Mouse (Mus musculus) cerebral cortex, adult 2 months (tissue): ENCODE measurements around the gene Abat.

Experiments
- WGBS: fragments of 180-500 bp; shearing (Covaris S2); methylation state at CpG from one replicate; pipeline ENCODE4 v1.1.7; 2018; 5-methylcytosine and 5-hydroxymethylcytosine counted together

The Abat gene

DNA sequence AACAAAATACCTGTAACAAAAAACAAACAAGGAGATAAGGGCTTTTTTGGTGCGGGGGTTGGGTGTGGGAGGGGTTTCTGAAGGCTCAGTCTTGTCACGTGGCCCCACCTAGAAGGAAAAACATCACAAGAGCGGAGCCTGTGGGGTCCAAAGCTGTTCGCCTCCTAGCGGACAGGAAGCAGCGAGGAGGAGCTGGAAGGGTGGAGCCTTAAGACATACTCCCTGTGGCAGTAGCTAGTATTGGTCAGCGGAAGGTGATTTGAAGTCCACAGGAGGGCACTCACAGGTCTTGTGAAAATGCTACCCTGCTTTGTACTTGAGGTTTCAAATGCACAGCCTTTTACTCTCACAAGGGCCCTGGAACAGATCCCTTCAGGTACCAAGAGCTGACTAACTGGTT lies 19.7 kb downstream of the Abat start:
- 78% methylated on average over 7 of the region's 7 CpGs for WGBS

DNA sequence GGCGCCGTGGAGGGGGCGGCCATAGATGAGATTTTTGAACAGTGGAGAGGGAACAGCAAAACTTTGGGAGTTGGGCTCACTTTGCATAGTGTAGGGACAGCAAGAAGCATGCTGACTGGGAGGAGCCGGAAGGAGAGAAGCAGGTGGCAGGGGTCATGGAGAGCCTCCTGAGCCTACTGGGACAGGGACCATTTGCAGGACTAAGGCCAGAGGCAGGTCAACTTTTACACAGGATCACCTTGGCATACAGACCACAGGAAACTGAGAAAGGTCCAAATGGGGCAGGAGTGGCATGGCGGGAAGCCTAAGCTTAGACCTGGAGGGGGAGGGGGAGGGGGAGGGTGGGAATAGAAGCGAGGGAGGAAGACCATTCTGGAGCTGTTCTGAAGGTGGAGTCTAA lies 20.2 kb downstream of the Abat start:
- WGBS, result 95% methylated on average over 6 of the region's 6 CpGs

DNA sequence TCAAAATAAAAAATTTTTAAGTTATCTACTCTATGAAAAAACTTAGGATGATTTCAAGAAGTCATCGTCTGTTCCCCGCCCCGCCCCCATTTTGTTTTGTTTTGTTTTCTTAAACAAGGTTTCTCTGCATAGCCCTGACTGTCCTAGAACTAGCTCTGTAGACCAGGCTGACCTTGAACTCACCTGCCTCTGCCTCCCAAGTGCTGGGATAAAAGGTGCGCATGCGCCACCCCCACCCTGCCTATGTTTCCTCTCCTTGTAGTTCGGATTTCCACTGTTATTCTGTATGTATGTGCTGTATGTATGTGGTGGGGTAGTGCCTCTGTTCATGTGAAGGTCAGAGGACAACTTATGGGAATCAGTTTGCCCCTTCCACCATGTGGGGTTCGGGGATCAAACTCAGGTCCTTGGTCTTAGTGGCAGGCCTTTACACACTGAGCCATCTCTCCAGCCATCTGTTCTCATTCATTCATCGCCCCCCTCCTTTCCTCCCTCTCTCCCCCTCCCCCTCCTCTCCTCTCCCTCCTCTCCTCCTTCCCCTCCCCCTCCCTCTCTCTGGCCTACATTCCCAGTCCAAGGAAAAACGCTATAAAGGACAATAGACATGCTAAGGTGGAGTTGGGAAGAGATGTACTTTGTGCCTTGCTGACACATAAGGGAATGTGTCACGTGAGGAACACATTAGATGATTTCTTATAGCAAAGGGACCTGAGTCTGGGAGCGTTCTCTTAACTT lies 21.4 kb downstream of the Abat start:
- WGBS, result 88% methylated on average over 11 of the region's 11 CpGs

DNA sequence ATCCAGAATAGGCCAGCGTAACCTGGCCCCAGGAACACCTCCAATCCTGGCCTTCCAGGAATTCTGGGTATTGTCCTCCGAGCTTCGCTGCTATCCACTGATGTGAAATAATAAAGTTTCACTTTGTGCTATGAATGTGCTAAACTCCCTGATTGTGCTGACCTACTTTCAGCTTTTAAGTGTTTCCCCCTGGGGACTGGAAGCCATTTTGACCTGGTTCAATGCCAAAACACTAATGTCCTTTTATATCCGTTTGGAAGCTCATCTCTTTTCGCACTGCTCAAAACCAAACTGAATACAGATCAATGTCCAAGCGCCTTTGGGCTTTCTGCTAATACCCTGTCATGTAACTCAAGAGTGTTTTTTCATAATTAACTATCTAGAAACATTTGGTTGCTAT lies 22.2 kb downstream of the Abat start:
- WGBS, result 66% methylated on average over 6 of the region's 6 CpGs

DNA sequence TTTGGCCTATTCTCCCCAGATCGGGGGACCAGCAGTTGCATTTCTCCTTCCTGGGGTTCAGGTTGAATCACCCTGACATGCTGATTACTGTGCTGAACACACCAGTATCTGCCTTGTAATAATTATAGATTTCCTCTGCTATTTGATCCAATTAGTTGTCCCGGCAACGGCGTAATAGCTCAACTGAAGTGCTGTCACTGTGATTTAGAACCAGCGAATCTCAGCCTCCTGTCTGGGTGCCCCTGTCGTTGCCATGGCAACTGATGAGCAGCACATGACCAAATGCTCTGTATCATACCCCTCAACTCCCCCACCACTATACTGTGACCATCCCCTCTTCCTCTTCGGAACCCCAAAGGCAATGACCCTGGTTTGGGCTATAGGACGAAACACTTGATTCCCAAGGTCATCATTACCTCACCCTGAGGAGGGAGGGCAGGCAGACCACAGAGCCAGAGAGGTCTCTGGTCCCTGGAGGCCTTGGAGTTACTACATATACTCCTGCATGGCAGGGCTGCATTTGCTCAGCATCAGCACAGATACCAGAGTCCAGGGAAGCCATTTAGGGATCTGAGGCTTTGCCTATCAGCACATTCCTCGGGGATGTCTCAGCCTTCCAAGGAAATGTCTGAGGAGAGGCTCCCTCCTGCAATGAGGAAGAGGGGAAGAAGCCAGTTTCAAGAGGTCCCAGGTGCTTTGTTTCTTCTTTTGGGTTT lies 26.1 kb downstream of the Abat start:
- WGBS, result 62% methylated on average over 9 of the region's 9 CpGs

DNA sequence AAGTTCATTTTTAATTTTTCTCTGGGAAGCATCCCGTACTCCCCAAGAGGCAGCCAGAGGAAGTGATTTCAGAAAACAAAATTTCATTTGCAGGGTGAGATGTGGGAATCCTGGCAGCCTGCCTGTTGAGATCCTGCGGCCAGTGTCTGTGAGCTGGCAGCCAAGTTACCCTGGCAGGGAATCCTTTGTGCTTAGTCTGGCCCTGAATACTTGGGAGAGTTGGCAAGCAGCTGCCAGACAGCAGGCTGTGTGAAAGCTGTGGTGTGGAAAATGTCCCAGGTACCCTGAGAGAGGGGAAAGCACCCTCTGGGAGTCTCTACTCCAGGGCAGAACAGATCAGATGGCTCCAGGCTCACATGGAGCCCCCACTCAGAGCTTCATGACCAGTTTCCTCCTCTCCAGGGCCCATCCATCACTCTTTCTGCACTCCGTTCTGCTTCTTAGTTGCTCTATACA lies 27.7 kb downstream of the Abat start:
- WGBS, result 23% methylated on average over 3 of the region's 3 CpGs

DNA sequence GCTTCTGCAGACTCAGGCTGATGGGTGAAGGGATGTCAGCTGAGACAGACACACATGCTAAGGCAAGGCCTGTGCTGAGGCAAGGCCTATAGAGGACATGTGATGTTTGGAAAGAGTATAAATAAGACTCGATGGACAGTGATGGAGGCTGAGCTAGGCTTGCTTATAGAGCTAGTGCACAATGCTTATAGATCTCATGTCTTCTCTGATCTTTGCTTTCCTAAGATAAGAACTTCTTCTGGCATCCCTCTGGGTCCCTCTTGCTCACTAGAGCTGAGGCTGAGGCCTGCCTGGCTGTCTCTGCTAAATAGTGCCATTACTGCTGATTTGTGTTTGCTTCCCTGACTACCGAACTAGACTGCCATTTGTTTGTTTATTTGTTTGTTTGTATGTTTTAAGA lies 34.6 kb downstream of the Abat start:
- WGBS, result 97% methylated on average over 2 of the region's 2 CpGs

GRCm38 (mm10) chr16:8549506-8549905 lies 36.3 kb downstream of the Abat start:
- WGBS, result 84% methylated on average over 9 of the region's 9 CpGs

DNA sequence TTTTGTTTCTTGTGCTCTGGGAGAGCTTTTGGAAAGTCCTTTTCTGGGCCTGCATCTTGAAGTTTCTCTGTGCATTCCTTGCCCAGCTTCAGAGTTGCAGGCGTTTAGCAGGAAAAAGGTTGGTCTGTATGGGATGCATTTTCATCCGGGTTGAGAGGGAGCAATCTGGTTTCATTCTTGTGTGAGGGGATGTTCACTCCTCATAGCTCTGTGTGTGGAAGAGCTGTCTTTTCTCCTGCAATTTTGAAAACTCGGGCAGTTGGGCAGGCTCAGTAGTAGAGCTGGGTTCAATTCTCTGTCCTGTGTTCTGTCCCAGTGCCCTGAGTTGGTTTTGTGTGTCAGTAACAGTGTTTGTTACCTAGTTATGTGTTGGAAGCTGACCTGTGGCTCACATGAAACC lies 41.1 kb downstream of the Abat start:
- WGBS, result 85% methylated on average over 3 of the region's 3 CpGs

- 94% methylated on average over 2 of the region's 2 CpGs for WGBS
These were observed 41.5 kb downstream of the Abat start for GRCm38 (mm10) chr16:8554751-8555150.

GRCm38 (mm10) chr16:8555371-8555770 lies 42.1 kb downstream of the Abat start:
- WGBS, result 70% methylated on average over 3 of the region's 3 CpGs

GRCm38 (mm10) chr16:8560079-8560478 lies 46.9 kb downstream of the Abat start:
- 91% methylated on average over 17 of the region's 17 CpGs for WGBS

DNA sequence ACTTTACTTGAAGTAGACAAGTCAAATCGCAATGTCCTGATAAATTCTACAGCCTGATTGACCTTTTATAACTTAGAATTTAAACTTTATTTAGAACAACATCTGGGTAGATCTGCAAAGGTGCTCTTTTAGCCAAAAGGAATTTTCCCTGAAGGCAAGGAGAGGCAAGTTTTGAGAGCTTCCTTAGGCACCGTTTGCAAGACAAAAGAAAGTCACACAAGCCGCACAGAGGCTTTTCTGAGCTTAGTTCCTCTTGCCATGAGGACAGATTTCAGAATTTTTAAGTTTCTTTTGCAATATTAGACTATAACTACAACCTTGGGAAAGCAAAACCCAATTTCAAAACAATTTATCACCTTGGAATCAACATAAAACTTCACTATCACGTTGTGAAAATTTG lies 47.9 kb downstream of the Abat start:
- 53% methylated on average over 4 of the region's 4 CpGs for WGBS

GRCm38 (mm10) chr16:8561856-8562255 lies 48.6 kb downstream of the Abat start:
- 46% methylated on average over 4 of the region's 4 CpGs for WGBS

DNA sequence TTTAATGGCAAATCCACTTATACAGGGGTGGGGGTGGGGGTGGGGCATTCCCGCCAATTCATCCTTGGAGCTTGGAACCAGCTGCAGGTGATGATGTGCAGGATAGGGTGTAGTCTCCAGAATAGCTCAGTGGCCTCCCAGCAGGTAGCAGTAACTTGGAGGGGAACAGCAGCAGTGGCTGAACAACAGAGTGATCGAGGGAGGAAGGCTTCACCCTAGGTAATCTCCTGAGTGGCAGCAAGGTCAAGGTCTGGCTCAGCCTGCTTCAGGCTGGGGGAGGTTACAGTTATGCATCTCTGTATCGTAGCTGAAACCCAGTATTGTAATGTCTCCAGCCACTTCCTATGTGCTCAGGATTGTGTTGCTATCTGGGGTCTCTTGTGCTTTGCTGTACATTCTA lies 49.6 kb downstream of the Abat start:
- 88% methylated on average over 3 of the region's 3 CpGs for WGBS

DNA sequence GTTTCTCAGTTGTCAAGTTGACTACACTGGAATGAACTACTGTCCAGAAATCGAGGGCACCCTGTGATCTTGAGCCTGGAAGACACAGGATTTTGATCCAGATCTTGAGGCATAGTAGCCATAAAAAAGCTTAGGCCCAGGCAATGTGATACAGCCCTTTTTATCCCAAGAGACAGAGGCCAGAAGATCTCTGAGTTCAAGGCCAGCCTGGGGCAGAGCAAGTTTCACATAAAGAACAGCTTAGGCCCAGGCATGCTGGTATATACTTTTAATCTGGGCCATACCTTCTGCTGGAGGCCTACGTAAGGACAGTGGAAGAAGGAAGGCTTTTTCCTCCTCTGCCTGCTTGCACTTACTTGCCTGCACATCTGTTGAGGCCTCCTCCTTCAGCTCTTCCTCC lies 51.6 kb downstream of the Abat start:
- WGBS, result 91% methylated on average over 2 of the region's 2 CpGs

DNA sequence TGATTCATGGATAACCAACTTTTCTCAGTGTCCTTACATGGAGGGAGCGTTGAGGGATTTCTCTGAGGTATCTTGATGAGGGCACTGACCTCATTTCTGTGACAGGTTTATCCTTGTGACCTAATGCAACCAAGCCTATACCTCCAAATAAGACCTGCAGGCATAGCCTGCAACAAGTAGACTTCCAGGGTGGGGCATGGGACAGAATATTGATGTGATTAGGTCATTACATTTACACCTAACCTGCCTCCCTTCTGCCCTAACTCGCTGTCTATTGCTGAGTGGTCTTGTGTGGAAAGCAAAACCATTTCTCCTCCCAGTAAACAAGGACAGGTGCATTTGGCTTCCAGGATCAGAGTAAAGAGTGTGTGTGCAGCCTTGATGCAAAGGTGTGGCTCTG lies 52.3 kb downstream of the Abat start:
- WGBS, result 95% methylated on average over 2 of the region's 2 CpGs

GRCm38 (mm10) chr16:8566115-8566711 lies 53.0 kb downstream of the Abat start:
- 49% methylated on average over 3 of the region's 3 CpGs for WGBS

- 80% methylated on average over 7 of the region's 7 CpGs for WGBS
These were observed 55.7 kb downstream of the Abat start for GRCm38 (mm10) chr16:8568881-8569280.

DNA sequence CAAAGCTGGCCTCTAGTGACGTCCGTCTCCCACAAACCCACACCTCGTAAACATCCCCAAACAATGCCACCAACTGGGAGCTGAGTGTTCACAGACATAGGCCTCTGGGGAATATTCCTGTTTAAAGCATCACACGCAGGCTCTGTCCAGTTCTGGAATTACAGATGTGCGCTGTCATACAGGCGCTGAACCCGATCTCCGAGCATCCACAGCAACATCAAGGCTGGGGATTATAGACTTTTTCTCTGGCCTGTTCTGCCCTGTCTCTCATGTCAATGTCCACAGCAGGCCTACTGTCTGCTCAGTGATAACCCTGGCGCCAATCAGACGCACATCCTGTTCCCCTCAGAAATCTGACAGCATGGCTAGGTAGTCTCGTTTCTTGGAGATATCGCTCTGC lies 57.1 kb downstream of the Abat start:
- WGBS, result 96% methylated on average over 12 of the region's 12 CpGs

DNA sequence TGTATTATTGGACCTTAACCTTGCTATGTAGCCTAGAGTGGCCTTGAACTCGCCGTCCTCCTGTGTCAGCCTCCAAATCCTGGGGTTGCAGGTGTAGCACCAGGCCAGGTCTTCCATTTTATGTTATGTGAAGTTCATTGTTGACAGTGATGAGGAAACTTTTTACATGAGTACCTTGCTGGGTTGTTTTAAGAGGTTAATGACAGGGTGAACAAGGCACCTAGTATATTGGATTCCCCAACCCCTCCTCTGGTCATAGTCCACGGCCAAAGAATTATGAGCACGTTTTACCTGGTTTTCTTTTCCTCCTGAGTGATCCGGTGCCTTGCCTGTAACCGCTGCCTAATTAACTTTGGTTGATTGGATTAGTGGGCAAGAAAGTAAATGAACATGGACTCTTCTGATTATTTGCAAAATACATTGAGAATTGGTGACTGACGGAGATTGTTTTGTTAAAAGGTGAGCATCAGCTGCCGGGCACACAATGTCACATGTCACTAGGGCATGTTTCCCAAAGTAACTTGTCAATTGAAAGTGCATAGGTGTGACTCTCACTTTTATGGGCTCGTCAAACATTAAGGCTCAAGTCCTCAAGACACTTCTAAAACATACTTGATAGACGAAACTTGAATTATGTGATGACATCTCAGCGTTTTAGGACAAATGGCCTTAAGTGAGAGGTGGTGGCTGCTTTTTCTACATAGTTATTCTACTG lies 57.8 kb downstream of the Abat start:
- WGBS, result 90% methylated on average over 11 of the region's 11 CpGs

DNA sequence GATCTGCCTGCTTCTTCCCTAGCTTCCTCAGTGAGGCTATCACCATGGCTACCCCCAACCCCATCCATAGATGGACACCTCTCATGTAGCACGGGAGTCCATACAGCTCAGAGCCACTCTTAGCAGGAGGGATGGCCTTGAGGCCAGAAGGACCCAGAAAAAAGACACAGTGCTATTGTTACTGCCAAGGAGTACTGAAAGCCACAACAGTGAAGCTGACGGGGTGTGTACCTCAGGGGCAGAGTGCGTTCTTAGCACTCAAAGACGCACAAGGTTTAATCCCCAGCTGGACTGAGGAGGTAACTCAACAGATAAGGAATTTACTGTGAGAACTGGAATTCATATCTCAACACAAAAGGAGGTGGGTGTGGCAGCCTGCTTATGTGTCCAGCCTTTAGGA lies 59.8 kb downstream of the Abat start:
- WGBS, result 94% methylated on average over 4 of the region's 4 CpGs
